Mouse (Mus musculus): Measurements from ENCODE around the gene Gpnmb. TPM values are rescaled to one million over a fixed set of nuclear protein-coding genes. Genes with fewer than 3 reads are reported as not detected.

The Gpnmb gene
- polyA plus RNA-seq, 1 experiment, result 2.2 TPM

DNA sequence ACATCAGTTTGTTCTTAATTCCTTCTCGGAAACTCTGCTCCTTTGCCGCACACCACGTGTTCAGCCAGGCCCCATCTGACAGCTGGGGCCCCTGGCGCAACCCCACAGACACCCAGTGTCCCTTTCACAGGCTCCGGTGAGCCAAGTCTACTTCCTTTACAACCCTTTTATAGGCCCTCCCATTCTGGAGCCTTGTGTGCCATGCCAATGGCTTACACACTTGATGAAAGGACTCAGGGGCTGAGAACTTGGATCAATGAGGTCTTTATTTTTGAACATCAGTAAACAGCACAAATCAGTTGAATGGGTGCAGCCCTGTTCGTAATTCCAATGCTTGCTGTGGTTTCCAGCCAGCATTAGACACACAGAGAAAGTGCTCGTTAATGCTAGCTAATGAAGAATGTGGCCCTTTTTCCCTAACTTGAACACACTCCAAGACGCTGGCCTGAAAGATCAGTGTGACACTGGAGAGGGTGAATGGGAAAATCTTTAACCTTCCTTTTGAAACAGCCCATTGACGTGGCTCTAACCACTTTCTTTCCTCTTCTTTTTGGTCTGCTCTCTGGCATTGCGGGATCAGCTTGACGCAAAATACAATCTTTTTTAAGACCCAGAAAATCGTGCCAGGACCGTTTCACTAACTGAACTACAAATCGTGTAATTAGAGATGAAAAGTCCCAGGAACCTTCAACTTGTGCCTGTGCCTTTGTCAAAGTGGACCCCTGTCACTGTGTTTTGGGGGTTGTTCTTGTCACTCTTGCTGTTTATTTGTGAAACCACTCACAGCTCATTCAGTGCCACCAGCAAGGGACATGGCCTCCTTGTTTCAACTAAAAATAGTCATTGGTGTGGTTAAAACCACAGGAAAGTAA is 15.0 kb upstream of the Gpnmb start:
- Histone ChIP-seq H3K27me3 (ENCODE audit: control insufficient read depth, insufficient read depth, low read length) (no peaks in the 10 kb centered on the region), H3K4me3 (replicated peaks; ENCODE audit: insufficient read depth, low read depth, low read length) (no peak overlapping the region), H3K27ac (ENCODE audit: insufficient read depth, low read length) (peak overlapping the region; percentile 15; the same call in 1 of the 2 replicates), H3K4me1 (ENCODE audit: control insufficient read depth, insufficient read depth, low read length) (no peaks in the 10 kb centered on the region)
- no peak for TF ChIP-seq CTCF (IDR thresholded peaks at IDR 0.05; ENCODE audit: borderline replicate concordance, insufficient read depth, low read depth, low read length)
- no peak for TF ChIP-seq POLR2A (IDR thresholded peaks at IDR 0.05; ENCODE audit: borderline replicate concordance, insufficient read depth, low read length)
- WGBS, result 45% methylated on average over 14 of the region's 14 CpGs
- peak in 1 of 2 experiments; percentile 35 for DNase-seq

DNA sequence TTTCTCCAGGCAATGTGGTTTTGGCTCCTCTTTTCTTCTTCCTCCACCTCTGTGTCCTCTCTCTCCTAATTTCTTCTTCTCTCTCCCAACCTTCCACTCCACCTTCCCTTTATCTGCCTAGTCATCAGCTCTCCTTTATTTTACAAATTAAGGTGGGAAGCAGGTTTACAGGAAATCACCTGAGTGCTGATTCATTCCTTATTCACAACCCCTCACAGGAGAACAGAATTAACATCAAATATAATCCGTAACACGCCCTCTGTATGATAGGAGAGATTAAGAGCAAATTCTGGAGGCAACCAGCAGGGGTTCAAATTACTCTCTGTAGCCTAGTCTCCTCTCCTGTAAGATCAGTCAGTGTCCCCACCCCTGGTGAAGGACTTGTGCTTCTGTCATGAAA is 14.0 kb upstream of the Gpnmb start:
- Histone ChIP-seq H3K4me1 (ENCODE audit: control insufficient read depth, insufficient read depth, low read length) (no peaks in the 10 kb centered on the region), H3K27ac (ENCODE audit: insufficient read depth, low read length) (no peak overlapping the region), H3K4me3 (replicated peaks; ENCODE audit: insufficient read depth, low read depth, low read length) (no peak overlapping the region), H3K27me3 (ENCODE audit: control insufficient read depth, insufficient read depth, low read length) (no peaks in the 10 kb centered on the region)
- 94% methylated on average over 2 of the region's 2 CpGs for WGBS
- no peak for TF ChIP-seq CTCF (IDR thresholded peaks at IDR 0.05; ENCODE audit: borderline replicate concordance, insufficient read depth, low read depth, low read length)
- no peak for TF ChIP-seq POLR2A (IDR thresholded peaks at IDR 0.05; ENCODE audit: borderline replicate concordance, insufficient read depth, low read length)
- no peak for DNase-seq

DNA sequence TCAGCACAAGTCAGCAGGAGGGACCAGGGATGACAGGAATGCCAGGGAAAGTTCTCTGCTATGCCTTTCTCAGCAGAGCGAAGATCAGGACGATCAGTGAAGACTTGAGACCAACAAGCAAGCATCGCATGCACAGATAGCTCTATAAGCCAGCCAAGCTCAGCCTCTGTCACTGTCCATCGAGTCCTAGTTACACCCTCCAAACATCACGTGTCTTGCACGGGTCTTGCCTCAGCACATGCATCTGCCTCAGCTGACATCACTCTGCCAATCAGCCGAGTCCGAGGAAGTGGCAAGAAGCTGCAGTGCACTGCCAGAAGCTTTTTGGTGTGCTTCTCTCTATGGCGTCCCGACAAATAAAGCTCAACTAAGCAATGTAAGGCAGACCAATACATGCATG is 13.0 kb upstream of the Gpnmb start:
- H3K27me3 ChIP-seq (ENCODE audit: control insufficient read depth, insufficient read depth, low read length), result no peaks in the 10 kb centered on the region
- H3K27ac ChIP-seq (ENCODE audit: insufficient read depth, low read length), result no peak overlapping the region
- DNase-seq, result no peak
- WGBS, result 77% methylated on average over 10 of the region's 10 CpGs
- TF ChIP-seq POLR2A (IDR thresholded peaks at IDR 0.05; ENCODE audit: borderline replicate concordance, insufficient read depth, low read length) (no peak), CTCF (IDR thresholded peaks at IDR 0.05; ENCODE audit: borderline replicate concordance, insufficient read depth, low read depth, low read length) (no peak)
- no peaks in the 10 kb centered on the region for H3K4me1 ChIP-seq (ENCODE audit: control insufficient read depth, insufficient read depth, low read length)
- H3K4me3 ChIP-seq (replicated peaks; ENCODE audit: insufficient read depth, low read depth, low read length), result no peak overlapping the region

DNA sequence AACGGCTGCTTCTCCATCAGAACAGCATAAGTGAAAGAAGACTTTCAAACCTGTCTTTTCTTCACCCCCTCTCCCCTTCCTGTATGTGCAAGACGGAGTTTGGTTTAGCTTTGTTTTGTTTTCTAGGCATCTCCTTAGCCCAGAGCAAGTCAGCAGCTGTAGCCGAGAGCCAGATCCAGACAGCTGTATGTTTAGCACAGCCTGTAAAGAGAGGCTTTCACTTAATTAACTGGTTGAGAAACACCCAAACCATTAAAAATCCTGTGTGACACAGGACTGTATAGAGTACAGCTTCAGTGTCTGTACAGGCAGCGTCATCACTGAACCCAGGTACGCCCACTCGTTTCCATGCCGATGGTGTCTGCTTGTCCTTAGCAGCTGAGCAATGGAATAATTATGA is 11.1 kb upstream of the Gpnmb start:
- H3K27ac ChIP-seq (ENCODE audit: insufficient read depth, low read length), result no peak overlapping the region
- H3K4me3 ChIP-seq (replicated peaks; ENCODE audit: insufficient read depth, low read depth, low read length), result no peak overlapping the region
- DNase-seq, result no peak
- no peaks in the 10 kb centered on the region for H3K4me1 ChIP-seq (ENCODE audit: control insufficient read depth, insufficient read depth, low read length)
- H3K27me3 ChIP-seq (ENCODE audit: control insufficient read depth, insufficient read depth, low read length), result no peaks in the 10 kb centered on the region
- TF ChIP-seq POLR2A (IDR thresholded peaks at IDR 0.05; ENCODE audit: borderline replicate concordance, insufficient read depth, low read length) (no peak), CTCF (IDR thresholded peaks at IDR 0.05; ENCODE audit: borderline replicate concordance, insufficient read depth, low read depth, low read length) (no peak)
- WGBS, result 91% methylated on average over 7 of the region's 7 CpGs

DNA sequence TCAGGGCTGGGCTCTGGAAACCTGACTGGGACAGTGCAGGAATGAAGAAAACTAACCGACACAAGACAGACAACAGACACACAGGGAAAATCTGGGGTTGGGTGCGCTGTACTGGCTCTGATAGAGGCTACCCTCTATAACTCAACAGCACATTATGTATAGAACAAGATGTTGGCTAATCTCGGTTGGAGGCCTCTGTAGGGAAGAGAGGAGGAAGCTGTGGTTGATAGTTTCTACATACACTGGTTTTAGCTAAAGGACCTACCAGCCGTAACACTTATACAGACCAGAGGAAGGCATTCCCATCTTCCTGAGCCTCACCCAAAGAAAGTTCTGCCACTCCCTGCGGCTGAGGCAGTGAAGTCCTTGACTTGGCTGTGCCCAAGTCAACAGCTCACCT is 9.8 kb upstream of the Gpnmb start:
- Histone ChIP-seq H3K27ac (ENCODE audit: insufficient read depth, low read length) (no peak overlapping the region), H3K4me3 (replicated peaks; ENCODE audit: insufficient read depth, low read depth, low read length) (no peak overlapping the region), H3K4me1 (ENCODE audit: control insufficient read depth, insufficient read depth, low read length) (no peaks in the 10 kb centered on the region), H3K27me3 (ENCODE audit: control insufficient read depth, insufficient read depth, low read length) (no peaks in the 10 kb centered on the region)
- 93% methylated on average over 5 of the region's 5 CpGs for WGBS
- DNase-seq, result no peak
- TF ChIP-seq CTCF (IDR thresholded peaks at IDR 0.05; ENCODE audit: borderline replicate concordance, insufficient read depth, low read depth, low read length), result no peak
- no peak for TF ChIP-seq POLR2A (IDR thresholded peaks at IDR 0.05; ENCODE audit: borderline replicate concordance, insufficient read depth, low read length)

DNA sequence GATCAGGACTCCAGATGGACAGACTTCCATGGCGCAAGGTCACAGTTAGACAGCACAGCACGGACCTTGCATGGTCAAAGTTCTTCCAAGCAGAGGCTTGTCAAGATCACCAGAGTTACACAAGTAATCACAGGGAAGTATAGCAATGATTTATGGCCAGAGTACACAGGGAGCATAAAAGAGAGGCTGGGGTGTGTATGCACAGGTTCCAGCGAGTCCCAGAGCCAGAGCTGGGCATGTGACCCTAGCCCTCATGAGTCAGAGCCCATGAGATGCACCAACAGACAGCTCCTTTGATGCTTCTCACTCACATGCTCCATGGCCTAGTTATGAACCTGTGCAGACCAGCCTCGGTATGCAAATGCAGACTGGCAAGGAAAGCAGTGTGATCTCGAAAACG is 8.3 kb upstream of the Gpnmb start:
- no peak overlapping the region for H3K4me3 ChIP-seq (replicated peaks; ENCODE audit: insufficient read depth, low read depth, low read length)
- 89% methylated on average over 6 of the region's 6 CpGs for WGBS
- no peak for TF ChIP-seq POLR2A (IDR thresholded peaks at IDR 0.05; ENCODE audit: borderline replicate concordance, insufficient read depth, low read length)
- TF ChIP-seq CTCF (IDR thresholded peaks at IDR 0.05; ENCODE audit: borderline replicate concordance, insufficient read depth, low read depth, low read length), result no peak
- no peaks in the 10 kb centered on the region for H3K4me1 ChIP-seq (ENCODE audit: control insufficient read depth, insufficient read depth, low read length)
- DNase-seq, result no peak
- no peaks in the 10 kb centered on the region for H3K27me3 ChIP-seq (ENCODE audit: control insufficient read depth, insufficient read depth, low read length)
- no peak overlapping the region for H3K27ac ChIP-seq (ENCODE audit: insufficient read depth, low read length)

DNA sequence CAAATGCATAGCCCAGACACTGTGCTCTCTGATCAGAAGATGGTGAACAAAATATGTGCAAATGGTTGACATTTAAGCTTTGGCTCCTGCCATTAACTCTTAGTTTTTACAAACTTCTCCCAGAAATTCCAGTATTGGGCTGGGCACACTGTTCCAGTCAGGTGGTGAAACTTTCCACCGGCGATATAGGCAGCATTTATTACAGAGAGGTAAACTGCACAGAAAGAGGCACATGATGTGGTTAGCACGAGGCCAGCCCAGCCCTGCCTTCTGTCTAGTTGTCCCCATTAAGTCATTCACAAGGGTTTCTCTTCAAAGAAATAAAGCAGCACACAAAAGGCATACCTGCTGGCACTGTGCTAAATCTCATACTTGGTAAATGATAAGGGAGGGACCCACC is 7.6 kb upstream of the Gpnmb start:
- no peak overlapping the region for H3K4me3 ChIP-seq (replicated peaks; ENCODE audit: insufficient read depth, low read depth, low read length)
- no peak for DNase-seq
- no peaks in the 10 kb centered on the region for H3K27me3 ChIP-seq (ENCODE audit: control insufficient read depth, insufficient read depth, low read length)
- no peak for TF ChIP-seq POLR2A (IDR thresholded peaks at IDR 0.05; ENCODE audit: borderline replicate concordance, insufficient read depth, low read length)
- TF ChIP-seq CTCF (IDR thresholded peaks at IDR 0.05; ENCODE audit: borderline replicate concordance, insufficient read depth, low read depth, low read length), result no peak
- H3K27ac ChIP-seq (ENCODE audit: insufficient read depth, low read length), result no peak overlapping the region
- no peaks in the 10 kb centered on the region for H3K4me1 ChIP-seq (ENCODE audit: control insufficient read depth, insufficient read depth, low read length)
- 92% methylated on average over 3 of the region's 3 CpGs for WGBS

DNA sequence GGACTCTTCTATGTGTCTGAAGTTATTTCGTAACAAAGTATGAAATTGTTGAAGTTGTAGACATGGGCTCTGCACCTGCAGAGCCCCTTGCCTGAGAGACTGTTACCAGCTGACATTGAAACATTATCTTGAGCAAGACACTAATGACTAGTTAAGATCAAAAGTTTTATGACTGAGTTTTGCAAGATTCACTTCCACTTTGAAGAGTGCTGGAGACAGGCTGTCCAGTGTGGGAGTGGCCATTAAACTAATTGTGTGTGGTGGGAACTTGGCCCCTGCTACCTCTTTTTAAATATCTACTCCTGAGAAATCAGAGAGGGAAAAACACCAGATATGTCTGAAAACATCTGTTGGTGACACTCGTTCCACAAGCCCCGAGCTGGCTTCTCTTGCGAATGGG is 5.1 kb upstream of the Gpnmb start:
- 82% methylated on average over 4 of the region's 4 CpGs for WGBS
- no peaks in the 10 kb centered on the region for H3K4me1 ChIP-seq (ENCODE audit: control insufficient read depth, insufficient read depth, low read length)

More for the DNA sequence above, 5.1 kb upstream of the Gpnmb start:
- no peak for DNase-seq
- no peaks in the 10 kb centered on the region for H3K27me3 ChIP-seq (ENCODE audit: control insufficient read depth, insufficient read depth, low read length)
- no peak overlapping the region for H3K4me3 ChIP-seq (replicated peaks; ENCODE audit: insufficient read depth, low read depth, low read length)
- no peak overlapping the region for H3K27ac ChIP-seq (ENCODE audit: insufficient read depth, low read length)
- TF ChIP-seq POLR2A (IDR thresholded peaks at IDR 0.05; ENCODE audit: borderline replicate concordance, insufficient read depth, low read length), result no peak
- TF ChIP-seq CTCF (IDR thresholded peaks at IDR 0.05; ENCODE audit: borderline replicate concordance, insufficient read depth, low read depth, low read length), result no peak

Measured in cerebellum, adult 2 months (tissue).